Comparison of ENCODE assay signal across 21 mouse cellular contexts in the genomic region with DNA sequence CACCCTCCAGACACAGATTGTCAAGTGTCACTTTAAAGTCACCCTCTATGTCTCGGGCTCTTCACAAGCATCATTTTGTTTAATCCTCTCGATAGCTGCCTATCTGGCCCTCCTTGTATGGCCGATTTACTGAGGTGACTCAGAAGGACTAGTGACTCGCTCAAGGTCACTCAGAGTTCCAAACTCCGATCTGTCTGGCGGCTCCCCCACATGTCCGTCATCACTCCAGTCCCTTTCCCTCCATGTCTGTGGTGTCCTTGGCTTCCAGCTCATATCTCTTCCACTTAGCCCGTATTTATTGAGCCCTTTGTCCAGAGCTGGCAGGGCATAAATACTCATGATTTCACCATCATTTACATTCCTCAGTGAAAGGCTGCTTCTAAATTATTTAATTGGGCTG. TPM values are rescaled to one million over a fixed set of nuclear protein-coding genes. Genes with fewer than 3 reads are reported as not detected.
A peak's percentile ranks its signal among the peaks of the same experiment; 100 is the strongest.
DNase-seq lines count a peak whose midpoint lies in the region; ATAC-seq lines count a peak whose summit lies in the region.
"Had no signal": no experiment of that assay in that cellular context is flagged by ENCODE, and none has a peak within 500 bp of the region (broad histone marks: within the 10 kb centered on the region; RNA-seq: fewer than 3 reads in every experiment).

No protein-coding gene starts in this region.

- peaks cover 25% of the 10 kb centered on the region for H3K4me1 ChIP-seq in heart, embryonic 16.5 days (ENCODE audit: control insufficient read depth, insufficient read depth, low read length)
- H3K4me1 ChIP-seq in hindbrain, embryonic 13.5 days (replicated peaks) = peaks cover 27% of the 10 kb centered on the region

- no peaks in the 10 kb centered on the region for H3K9me3 ChIP-seq in heart, embryonic 16.5 days (replicated peaks; ENCODE audit: control insufficient read depth, low read length)
- no peaks in the 10 kb centered on the region for H3K9me3 ChIP-seq in hindbrain, embryonic 13.5 days
- H3K9me3 ChIP-seq: forebrain, embryonic 10.5 days; limb, embryonic 12.5 days; liver, embryonic 12.5 days; midbrain, embryonic 10.5 days had no signal

- H3K9ac ChIP-seq in heart, embryonic 16.5 days (ENCODE audit: low read length) = no peak overlapping the region
- no peak overlapping the region for H3K9ac ChIP-seq in hindbrain, embryonic 13.5 days
- H3K9ac ChIP-seq: forebrain, postnatal 0 days; limb, embryonic 12.5 days; liver, embryonic 12.5 days had no signal

- no peak overlapping the region; the same call in 1 of the 2 replicates for H3K4me2 ChIP-seq in heart, embryonic 16.5 days (ENCODE audit: low read depth, low read length)
- no peak overlapping the region for H3K4me2 ChIP-seq in hindbrain, embryonic 13.5 days
- H3K4me2 ChIP-seq: limb, embryonic 12.5 days; liver, embryonic 12.5 days had no signal

- DNase-seq in 3T3-L1 (ENCODE audit: low read depth, low spot score) = peak; percentile 60
- DNase-seq in NIH3T3 (ENCODE audit: low read depth) = peak; percentile 48
- DNase-seq in heart, adult 9 months (ENCODE audit: low spot score in 2 of 2) = peak; percentile 33 to 60
- no peak for DNase-seq in spleen, postnatal 14 days (ENCODE audit: low spot score in 2 of 2)
- DNase-seq in T-cell, adult 2 months (ENCODE audit: low spot score) = no peak
- DNase-seq in cerebellum, adult 18-20 months = no peak
- DNase-seq: cerebellum, adult 11-12 months; forebrain, postnatal 0 days; lung, adult 2 months; lung, postnatal 4 days; right cerebral cortex, adult 18-20 months; thymus, adult 18-20 months had no signal

- H3K4me3 ChIP-seq in heart, embryonic 16.5 days (ENCODE audit: low read length) = no peak overlapping the region
- H3K4me3 ChIP-seq in hindbrain, embryonic 13.5 days = no peak overlapping the region
- H3K4me3 ChIP-seq: forebrain, embryonic 10.5 days; limb, embryonic 12.5 days; liver, embryonic 12.5 days; midbrain, embryonic 10.5 days had no signal

- 33% methylated on average over 8 of the region's 8 CpGs for WGBS in heart, embryonic 16.5 days
- 96% methylated on average over 8 of the region's 8 CpGs for WGBS in hindbrain, embryonic 13.5 days

- no peaks in the 10 kb centered on the region for H3K27me3 ChIP-seq in heart, embryonic 16.5 days (ENCODE audit: control insufficient read depth, insufficient read depth, low read length)
- no peaks in the 10 kb centered on the region for H3K27me3 ChIP-seq in hindbrain, embryonic 13.5 days
- H3K27me3 ChIP-seq: Patski had no signal

- no peak for ATAC-seq in heart, embryonic 16.5 days (replicated peaks; ENCODE audit: extremely low read depth, insufficient read depth, low FRiP score)
- ATAC-seq in hindbrain, embryonic 13.5 days (ENCODE audit: low FRiP score) = no peak
- ATAC-seq: forebrain, postnatal 0 days; hindbrain, embryonic 16.5 days; intestine, embryonic 16.5 days; liver, embryonic 12.5 days; Patski had no signal

- H3K36me3 ChIP-seq in heart, embryonic 16.5 days (ENCODE audit: control insufficient read depth, insufficient read depth) = no peaks in the 10 kb centered on the region
- peaks cover 28% of the 10 kb centered on the region for H3K36me3 ChIP-seq in hindbrain, embryonic 13.5 days
- H3K36me3 ChIP-seq: limb, embryonic 12.5 days; liver, embryonic 12.5 days had no signal

- H3K27ac ChIP-seq in heart, embryonic 16.5 days (ENCODE audit: low read length) = peak overlapping the region; percentile 39
- no peak overlapping the region for H3K27ac ChIP-seq in hindbrain, embryonic 13.5 days
- H3K27ac ChIP-seq: forebrain, embryonic 10.5 days; limb, embryonic 12.5 days; liver, embryonic 12.5 days; midbrain, embryonic 10.5 days had no signal

RNA-seq across cellular contexts. Expression of a gene that starts 28.2 kb away (rescaled TPM):
- 31.1 and 33.8 TPM in 2 replicates for polyA plus RNA-seq in heart, embryonic 16.5 days (2015; fragmentation: Nextera tagmentation; extraction: Ambion mirVana)
- 5.3 and 6.1 TPM in 2 replicates for polyA plus RNA-seq in hindbrain, embryonic 13.5 days (2015; fragmentation: Nextera tagmentation; extraction: Ambion mirVana)

Comparison
In these comparisons a context has a peak if more than half of its experiments do, and no peak if none do; other contexts are left out.
1. DNase-seq: peak in 3T3-L1 (single experiment), NIH3T3 (single experiment) and heart, adult 9 months (2 of 2); none in spleen, postnatal 14 days (0 of 2), T-cell, adult 2 months (single experiment) and cerebellum, adult 18-20 months (0 of 2).